Mouse (Mus musculus) lung, postnatal 0 days (tissue): ENCODE measurements at regions not wholly inside any gene's neighbourhood (a gene's known extent, or its start where the extent isn't known, plus 50 kb on each side); places are given as distances from the start of the nearest gene placed in this dataset.

Experiments
- CTCF ChIP-seq: IDR thresholded peaks from 2 replicates; pipeline ENCODE4 v1.5.1; 2016; ENCODE audit warnings: antibody characterized with exemption, mild to moderate bottlenecking
- EP300 ChIP-seq: IDR thresholded peaks from 2 replicates; pipeline ENCODE4 v1.6.1; 2016; ENCODE audit warnings: antibody characterized with exemption, mild to moderate bottlenecking, control low read depth

DNA sequence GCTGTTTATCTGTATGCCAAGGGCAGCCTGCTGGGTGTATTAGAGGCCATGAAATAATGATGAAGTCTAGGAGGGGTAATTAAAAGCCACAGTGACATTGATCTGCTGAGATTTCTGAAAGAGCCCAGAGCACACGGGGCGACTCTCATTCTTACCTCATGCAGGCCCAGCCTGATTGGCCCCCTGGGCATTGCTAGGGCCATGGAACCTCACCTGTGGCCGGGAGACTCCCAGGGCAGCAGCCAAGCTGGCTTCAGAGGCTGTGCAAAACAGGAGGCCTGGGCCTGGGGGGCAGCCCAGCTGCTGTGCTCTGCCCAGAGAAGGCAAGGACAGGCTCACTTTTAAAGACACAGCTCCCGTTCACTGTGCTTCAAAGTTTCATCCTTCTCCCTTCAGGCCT lies 366.4 kb upstream of the 3110018I06Rik start:
- TF ChIP-seq CTCF (no peak), EP300 (no peak)
